Mouse (Mus musculus): ENCODE results near the gene 1700019N19Rik.

The 1700019N19Rik gene

DNA sequence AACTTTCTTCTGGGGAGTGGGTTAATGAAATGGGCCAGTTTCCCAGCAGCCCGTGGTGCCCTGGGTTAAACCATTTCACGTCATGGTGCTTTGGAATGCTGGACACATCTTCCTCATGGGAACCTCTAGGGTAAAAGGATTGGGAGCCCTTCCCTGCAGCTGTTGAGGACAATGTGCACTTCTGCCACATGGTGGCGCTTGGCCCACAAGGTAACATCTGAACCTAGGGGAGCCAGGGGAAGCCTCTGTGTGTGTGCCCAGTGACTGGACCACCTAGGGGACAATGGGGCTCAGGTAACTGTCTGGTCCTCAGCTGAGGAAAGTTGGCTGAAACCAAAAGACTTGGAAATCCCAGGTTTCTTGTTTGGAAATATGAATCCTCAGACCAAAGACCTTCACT is 12.1 kb upstream of the 1700019N19Rik start:
- peak; percentile 21 to 63 for DNase-seq (ENCODE audit: low spot score in 2 of 2)

DNA sequence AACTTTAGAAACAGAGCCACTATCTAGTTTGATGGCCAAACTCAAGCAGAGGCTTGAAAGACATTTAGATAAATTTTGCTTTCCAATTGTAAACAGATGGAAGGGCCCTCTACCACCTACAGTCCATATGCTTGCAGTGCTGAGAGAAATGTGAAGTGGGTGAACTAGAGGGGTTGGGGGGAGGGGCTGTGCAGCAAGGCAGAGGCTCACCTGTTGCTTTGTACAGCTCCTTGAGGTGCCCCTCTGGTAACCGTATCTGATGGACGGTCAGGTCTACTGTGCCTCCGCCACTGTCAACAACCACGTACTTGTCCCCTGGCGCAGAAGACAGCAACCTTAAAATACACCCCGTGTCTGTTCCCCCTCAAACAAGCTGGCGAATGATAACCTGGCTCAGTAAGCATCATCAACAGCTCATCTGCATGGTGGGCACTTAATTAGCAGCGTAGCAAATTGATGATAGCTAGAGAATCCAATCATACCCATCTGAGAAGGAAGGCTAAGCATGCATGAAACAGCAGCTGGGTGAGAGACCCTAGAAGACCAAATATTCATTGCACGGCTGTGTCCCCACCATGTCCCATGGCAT is 11.0 kb upstream of the 1700019N19Rik start:
- no peak for DNase-seq (ENCODE audit: low spot score in 2 of 2)

DNA sequence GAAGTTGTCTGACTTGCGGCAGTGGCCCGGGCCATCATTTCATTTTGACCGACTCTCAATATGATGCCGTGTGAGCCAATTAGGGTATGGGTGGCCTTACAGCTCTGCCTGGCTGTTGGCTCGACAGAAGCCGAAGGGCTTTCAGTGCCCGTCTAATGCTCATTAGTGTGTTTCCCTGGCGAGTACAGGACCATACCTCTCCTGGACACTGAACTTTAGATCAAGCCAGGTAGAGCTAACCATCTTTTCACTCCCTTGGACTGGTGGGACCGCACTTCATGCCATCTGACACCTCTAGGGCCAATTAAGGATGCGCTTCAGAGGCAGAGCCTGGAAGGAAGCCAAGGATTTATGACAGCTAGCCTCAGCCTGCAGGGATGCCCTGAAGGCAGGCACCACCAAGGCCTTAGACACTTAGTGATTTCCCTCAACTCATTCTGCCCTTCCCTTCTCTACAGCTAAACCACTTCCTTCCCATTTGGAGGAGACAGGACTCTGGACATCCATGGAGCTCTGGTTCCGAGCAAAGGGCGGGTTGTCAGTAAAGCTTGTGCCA is 931 bp upstream of the 1700019N19Rik start:
- no peak for DNase-seq (ENCODE audit: low spot score in 2 of 2)

DNA sequence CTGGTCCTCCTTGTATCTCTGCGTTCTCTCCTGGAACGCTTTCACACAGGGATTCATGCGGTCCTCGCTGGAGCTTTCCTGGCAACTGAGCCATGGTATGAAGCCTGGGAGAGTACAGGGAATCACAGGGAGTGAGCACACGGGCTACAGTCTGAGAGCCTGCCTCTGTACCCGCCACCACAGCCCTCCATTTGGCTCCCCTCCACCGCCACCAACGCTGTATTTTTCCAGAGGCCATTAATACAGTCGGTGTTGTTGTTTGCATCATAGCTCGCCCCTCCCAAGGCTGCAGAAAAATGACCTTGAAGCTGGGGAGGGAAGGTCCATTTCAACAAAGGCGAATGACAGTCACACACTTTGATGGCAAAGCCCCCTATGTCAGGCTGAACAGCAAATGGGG is 5.1 kb downstream of the 1700019N19Rik start:
- no peak for DNase-seq (ENCODE audit: low spot score in 2 of 2)

DNA sequence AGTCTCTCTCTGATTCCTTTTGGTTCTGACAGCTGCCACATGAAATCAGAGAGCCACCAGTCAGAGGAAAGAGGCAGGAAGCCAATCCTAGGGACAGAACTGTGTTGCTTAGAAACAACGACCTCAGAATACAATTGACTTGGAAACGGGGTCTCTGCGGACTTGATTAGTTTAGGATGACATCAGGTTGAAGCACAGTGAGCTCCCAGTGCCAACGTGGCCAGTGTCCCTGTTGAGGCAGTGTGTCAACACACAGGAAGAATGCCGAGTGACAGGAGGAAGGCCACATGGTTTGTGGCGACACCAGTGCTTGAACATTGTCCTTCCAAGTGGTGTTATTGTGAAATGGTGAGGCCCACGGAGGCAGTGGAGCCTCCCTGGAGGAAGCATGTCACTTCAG is 10.3 kb downstream of the 1700019N19Rik start:
- DNase-seq (ENCODE audit: low spot score in 2 of 2) = no peak

DNA sequence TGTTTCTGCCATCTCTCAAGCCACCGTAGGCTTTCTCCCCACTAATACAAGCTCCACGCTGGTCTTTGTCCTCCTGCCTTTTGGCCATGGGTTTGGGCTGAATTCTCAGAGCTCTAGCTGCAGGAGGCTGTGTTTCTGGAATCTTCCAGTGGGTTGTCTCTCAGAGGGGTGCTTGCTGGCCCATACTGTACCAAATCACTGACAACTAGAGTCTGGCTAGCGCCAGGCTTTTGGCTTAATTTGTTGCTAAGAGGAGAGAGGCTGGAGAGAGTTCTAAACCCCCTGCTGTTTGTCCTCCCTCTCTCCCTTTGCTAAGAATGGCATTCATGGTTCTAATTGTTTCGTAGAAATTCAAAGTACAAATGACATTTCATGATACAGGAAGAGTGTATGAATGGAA is 12.7 kb downstream of the 1700019N19Rik start:
- no peak for DNase-seq (ENCODE audit: low spot score in 2 of 2)

DNA sequence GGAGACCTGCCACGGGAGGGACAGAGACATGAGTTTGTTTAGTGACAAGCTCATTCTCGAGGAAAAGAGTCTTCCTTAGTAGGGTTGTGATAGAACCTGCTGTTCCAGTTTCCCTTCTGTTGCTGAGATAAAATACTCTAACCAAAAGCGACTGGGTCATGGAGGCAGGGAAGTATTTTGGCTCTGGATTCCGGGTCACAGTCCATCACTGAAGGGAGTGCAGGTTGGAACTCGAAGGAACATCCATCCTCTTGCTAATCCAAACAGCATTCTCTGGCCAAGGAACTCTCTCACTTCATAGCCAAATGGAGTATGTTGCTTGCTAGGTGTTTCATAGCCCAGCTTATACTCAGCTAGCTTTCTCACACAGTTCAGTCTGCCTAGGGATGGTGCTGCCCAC is 17.8 kb downstream of the 1700019N19Rik start:
- DNase-seq (ENCODE audit: low spot score in 2 of 2) = no peak

DNA sequence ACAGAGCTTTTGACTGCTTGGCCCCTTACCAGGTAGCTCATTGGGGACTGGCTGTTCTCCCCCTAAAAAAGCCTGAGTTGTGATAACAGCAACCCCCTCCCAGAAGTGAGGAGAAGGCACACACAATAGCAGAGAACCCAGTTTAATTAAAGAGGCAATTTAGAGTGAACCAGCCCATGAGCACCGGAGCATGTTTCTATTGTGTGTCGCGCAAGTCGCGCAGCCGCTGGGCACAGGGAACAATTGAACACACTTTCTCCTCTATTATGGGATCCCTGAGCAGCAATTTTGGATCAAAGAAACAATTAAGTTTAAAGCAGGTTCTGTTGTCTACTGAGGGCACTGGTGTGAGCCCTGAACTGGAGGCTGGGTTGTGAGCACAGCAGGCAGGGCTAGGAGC is 26.9 kb downstream of the 1700019N19Rik start:
- DNase-seq (ENCODE audit: low spot score in 2 of 2) = no peak

DNA sequence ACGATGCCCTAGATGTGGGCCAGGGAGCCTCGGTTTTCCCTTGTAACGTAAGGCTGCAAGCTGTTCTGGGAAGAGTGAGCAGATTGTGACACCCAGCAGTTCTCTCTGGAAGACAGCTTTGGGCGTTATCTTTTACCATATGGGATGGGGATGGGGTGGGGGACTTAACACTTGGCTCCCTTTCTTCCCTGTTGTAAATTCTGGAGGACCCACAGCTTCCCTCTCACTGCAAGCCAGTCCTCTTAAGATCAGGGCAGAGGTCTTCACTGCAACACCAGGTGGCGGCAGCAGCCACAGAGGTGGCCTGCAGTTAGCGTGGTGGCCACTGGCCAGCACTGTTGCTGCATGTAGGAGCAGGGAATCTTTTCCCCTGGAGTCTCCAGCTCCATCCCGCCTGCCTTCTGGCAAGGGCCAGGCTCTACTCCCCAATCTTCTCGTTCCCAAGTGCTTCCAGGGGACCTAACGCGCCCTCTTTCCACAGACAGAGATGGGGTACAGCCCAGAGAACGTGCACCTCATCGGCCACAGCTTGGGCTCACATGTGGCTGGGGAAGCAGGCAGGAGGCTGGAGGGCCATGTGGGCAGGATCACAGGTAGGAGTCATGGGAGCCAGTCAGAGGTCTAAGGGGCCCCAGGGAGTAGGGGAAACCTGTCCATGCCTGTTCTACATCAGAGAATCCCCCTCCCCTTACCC is 31.3 kb downstream of the 1700019N19Rik start:
- no peak for DNase-seq (ENCODE audit: low spot score in 2 of 2)

DNA sequence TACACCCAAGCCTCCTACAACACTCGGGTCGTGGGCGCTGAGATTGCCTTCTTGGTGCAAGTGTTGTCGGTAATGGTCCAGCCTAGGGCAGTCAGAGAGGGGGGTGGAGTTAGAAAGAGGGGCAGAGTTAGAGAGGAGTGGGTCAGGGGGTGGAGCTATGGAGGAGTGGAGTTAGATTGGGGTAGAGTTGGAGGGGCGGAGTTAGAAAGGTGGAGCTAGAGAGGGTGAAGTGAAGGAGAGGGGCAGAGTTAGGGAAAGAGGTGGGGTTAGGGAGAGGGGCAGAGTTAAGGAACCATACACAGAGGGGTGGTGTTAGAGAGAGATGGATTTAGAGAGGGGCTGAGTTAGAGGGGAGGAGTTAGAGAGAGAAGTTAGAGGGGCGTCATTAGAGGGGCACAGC is 31.9 kb downstream of the 1700019N19Rik start:
- no peak for DNase-seq (ENCODE audit: low spot score in 2 of 2)

DNA sequence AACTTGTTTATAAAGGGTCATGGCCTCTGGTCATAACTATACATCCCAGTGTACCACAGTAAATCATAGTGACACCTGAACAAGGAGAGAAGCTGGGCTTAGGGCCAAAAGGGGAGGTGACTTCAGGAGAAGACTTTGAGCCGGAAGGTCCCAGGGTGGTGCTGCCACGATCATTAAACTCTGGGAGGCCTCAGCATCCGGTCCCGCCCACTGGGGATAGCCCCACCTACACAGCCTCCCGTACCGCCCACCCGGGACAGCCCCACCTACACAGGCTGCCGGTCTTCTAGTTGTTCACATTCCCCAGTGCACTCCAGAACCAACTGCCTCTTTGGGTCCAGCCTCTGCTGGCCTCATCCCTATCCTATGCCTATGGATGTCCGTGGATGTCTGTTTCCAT is 34.8 kb downstream of the 1700019N19Rik start, which contains the start of gene Pnliprp2:
Gene Pnliprp2 (plus strand): TSS at position 297 of the 400 bp plus-strand sequence.
- no peak for DNase-seq (ENCODE audit: low spot score in 2 of 2)

DNA sequence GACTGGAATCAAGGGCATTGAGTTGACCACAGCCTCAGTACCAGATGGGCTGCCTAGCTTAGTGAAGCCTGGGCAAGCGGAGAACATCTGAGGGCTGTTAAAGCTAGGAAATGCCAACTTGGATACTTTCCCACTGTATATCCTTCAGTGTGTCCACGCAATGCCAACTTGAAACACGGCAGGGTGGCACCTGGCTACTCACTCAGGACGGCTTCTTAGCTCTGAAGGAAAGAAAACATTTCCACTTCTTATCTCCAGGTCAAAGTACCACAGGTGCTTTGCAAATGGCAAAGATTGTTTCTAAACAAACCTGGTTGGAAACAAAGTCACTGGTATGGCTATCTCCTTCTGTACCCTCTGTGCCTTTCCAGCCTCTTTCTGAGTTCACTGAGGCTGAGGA is 35.4 kb downstream of the 1700019N19Rik start:
- no peak for DNase-seq (ENCODE audit: low spot score in 2 of 2)

DNA sequence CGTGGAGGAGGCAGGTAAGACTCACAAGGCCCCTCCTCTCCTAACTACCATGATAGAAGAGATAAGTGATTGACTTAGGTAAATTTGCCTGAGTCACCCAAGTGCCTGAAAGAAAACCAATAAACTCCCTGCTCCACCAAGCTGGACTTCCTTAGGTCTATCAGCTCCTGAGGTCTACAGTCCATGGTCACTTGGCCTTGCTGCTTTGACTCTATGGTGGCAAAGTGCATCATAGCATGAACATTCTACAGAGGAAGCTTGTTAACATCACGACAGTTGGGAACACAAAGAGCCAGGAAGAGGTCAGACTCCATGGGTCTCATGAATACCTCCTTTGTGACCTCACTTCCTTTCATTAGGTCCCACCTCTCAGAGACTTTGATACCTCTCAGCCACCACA is 42.8 kb downstream of the 1700019N19Rik start:
- no peak for DNase-seq (ENCODE audit: low spot score in 2 of 2)

DNA sequence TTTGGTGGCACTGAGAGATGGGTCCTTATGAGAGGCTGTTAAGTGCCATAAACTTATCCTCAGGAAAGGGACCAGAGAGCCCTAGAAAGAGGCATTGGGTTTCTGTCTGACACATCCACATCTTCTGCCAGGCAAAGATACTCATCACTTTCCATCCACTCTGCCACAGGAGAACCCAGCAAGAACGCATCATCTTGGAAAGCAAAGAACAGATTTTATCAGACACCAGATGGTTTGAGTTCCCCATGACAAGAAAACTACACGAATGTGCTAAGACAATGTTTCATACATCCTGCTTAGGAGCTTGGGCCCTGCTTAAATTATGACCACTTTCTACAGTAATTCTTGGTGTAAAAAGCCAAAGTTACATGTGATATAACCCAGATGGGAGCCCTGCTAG is 43.4 kb downstream of the 1700019N19Rik start:
- no peak for DNase-seq (ENCODE audit: low spot score in 2 of 2)

DNA sequence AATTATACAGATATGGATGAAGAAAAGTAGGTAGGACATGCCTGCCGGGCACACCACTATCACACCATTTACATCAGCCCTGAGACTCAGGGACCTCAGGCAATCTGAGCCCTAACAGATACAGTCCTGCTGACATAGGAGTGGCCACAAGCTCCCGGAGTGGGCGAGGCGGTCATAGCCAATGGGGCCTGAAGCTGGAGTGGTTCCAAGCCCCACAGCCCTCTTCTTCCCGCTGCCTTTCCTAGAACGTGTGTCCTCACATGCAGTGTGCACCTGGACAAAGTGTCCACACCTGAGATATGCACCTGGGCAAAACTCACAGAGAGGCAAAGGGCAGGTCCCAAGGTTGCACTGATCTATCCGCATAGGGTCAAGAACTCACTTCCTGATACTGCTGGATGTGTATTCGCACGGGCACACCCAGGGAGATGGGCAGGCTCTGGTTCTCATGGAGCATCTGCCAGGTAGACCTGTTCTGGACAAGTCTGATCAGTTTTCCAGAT is 46.7 kb downstream of the 1700019N19Rik start:
- no peak for DNase-seq (ENCODE audit: low spot score in 2 of 2)

DNA sequence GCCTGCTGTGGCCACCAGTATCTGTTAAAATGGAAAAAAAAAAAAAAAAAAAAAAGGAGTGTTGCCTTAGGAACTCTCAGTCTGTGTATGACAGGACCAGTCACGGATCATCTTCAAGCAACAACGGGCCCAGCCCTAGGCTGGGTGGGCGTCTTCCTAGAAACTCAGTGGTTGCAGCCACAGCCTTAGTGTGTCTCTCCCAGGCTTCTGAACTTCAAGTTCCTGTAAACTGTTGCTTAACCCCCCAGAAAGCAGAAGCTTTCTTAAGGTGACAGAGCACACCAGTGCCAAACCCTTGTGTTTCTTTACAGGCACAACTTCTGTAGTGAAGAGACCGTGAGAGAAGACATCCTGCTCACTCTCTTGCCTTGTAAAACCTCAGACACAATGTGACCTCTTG is 50.5 kb downstream of the 1700019N19Rik start:
- DNase-seq (ENCODE audit: low spot score in 2 of 2) = no peak

DNA sequence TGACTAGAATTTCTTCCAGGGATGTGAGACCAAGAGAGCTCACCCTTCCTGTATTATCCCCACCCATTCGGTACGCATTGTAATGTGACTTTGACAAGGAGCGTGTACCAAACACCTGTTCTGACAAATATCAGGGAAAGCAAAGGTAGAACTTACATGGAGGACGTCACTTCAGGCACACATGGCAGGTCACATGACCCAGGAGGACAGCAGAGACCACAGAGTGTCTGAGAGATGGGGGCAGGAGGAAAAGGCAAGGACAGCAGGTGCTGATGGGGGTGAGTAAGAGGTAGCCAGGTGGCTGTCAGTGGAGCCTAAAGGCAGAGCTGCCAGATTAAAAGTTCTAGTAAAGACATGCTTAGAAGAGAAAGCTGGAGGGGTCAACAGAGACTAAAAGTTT is 51.5 kb downstream of the 1700019N19Rik start:
- no peak for DNase-seq (ENCODE audit: low spot score in 2 of 2)

DNA sequence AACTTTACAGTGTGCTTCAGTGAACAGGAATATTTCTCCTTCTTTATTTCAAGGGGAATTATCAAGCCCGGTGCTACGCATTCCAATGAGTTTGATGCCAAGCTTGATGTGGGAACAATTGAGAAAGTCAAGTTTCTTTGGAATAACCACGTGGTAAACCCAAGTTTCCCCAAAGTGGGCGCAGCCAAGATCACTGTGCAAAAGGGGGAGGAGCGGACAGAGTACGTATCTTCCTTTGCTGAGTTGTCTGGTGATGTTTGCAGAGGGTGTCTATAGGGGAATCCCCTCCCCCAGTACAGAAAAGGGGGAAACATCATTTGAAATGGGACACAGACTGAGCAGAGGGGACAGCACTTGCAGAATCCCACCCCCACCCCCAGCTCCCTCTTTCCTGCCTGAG is 53.2 kb downstream of the 1700019N19Rik start:
- no peak for DNase-seq (ENCODE audit: low spot score in 2 of 2)

DNA sequence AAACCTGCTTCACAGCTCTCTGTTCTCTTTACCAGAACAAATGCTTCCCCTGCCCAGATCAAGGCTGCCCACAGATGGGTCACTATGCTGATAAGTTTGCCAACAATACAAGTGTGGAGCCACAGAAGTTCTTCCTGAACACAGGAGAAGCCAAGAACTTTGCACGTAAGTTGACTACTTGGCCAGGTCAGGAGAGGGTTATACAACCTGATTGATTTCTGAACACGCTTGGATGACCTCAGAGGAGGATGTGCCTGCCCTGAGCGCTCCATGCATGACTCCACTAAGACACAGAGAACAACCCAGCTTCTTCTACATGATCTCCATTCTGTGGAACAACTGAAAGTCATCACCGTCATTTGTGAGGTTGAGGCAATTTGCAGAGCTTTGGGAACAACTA is 56.1 kb downstream of the 1700019N19Rik start:
- DNase-seq (ENCODE audit: low spot score in 2 of 2) = no peak

Measured in spleen, postnatal 10 days (tissue).